Mouse (Mus musculus): ENCODE measurements around the gene Pmvk.

- no peak for TF ChIP-seq CTCF (IDR thresholded peaks at IDR 0.05)
- no peak for TF ChIP-seq POLR2A (IDR thresholded peaks at IDR 0.05; ENCODE audit: insufficient read depth, low read depth, low read length)
These were observed 29.2 kb upstream of the Pmvk start for GRCm38 (mm10) chr3:89425141-89425525.
